Mouse (Mus musculus): ENCODE data around the gene Stk36. TPM values are rescaled to one million over a fixed set of nuclear protein-coding genes. Genes with fewer than 3 reads are reported as not detected.

Stk36 gene
- polyA plus RNA-seq, 1 experiment from 2014 or later = 22.8 TPM

GRCm38 (mm10) chr1:74624183-74624582, 22.9 kb downstream of the Stk36 start:
- no peaks in the 10 kb centered on the region for H3K9me3 ChIP-seq
- H3K27me3 ChIP-seq (replicated peaks) = no peaks in the 10 kb centered on the region
- H3K4me2 ChIP-seq (replicated peaks) = no peak overlapping the region
- no peak overlapping the region for H3K9ac ChIP-seq
- no peak overlapping the region for H3K4me3 ChIP-seq
- H3K4me1 ChIP-seq = no peaks in the 10 kb centered on the region
- peaks cover 61% of the 10 kb centered on the region for H3K36me3 ChIP-seq
- WGBS = 88% methylated on average over 1 of the region's 1 CpGs
- no peak for ATAC-seq (ENCODE audit: low FRiP score, low read depth)
- H3K27ac ChIP-seq = no peak overlapping the region

GRCm38 (mm10) chr1:74626076-74626475, 24.8 kb downstream of the Stk36 start:
- no peak overlapping the region for H3K4me3 ChIP-seq
- ATAC-seq (ENCODE audit: low FRiP score, low read depth) = no peak
- no peak overlapping the region for H3K27ac ChIP-seq
- H3K4me1 ChIP-seq = no peaks in the 10 kb centered on the region
- no peaks in the 10 kb centered on the region for H3K27me3 ChIP-seq (replicated peaks)
- no peaks in the 10 kb centered on the region for H3K9me3 ChIP-seq
- H3K9ac ChIP-seq = no peak overlapping the region
- H3K4me2 ChIP-seq (replicated peaks) = no peak overlapping the region
- 89% methylated on average over 4 of the region's 4 CpGs for WGBS
- peaks cover 65% of the 10 kb centered on the region for H3K36me3 ChIP-seq

GRCm38 (mm10) chr1:74628001-74628400, 26.8 kb downstream of the Stk36 start:
- no peaks in the 10 kb centered on the region for H3K27me3 ChIP-seq (replicated peaks)
- no peak for ATAC-seq (ENCODE audit: low FRiP score, low read depth)
- WGBS = 41% methylated on average over 7 of the region's 7 CpGs
- H3K36me3 ChIP-seq = peaks cover 58% of the 10 kb centered on the region
- H3K4me1 ChIP-seq = no peaks in the 10 kb centered on the region
- no peak overlapping the region for H3K27ac ChIP-seq
- H3K9me3 ChIP-seq = no peaks in the 10 kb centered on the region
- H3K4me3 ChIP-seq = no peak overlapping the region
- no peak overlapping the region for H3K4me2 ChIP-seq (replicated peaks)
- H3K9ac ChIP-seq = no peak overlapping the region

GRCm38 (mm10) chr1:74632734-74633133, 31.5 kb downstream of the Stk36 start:
- Histone ChIP-seq H3K27me3 (replicated peaks) (no peaks in the 10 kb centered on the region), H3K27ac (no peak overlapping the region), H3K9ac (no peak overlapping the region), H3K4me2 (replicated peaks) (no peak overlapping the region), H3K9me3 (no peaks in the 10 kb centered on the region), H3K36me3 (peaks cover 42% of the 10 kb centered on the region), H3K4me3 (no peak overlapping the region), H3K4me1 (no peaks in the 10 kb centered on the region)
- WGBS = 80% methylated on average over 4 of the region's 4 CpGs
- ATAC-seq (ENCODE audit: low FRiP score, low read depth) = no peak

- ATAC-seq (ENCODE audit: low FRiP score, low read depth) = no peak
- Histone ChIP-seq H3K36me3 (no peaks in the 10 kb centered on the region), H3K27ac (no peak overlapping the region), H3K4me2 (replicated peaks) (no peak overlapping the region), H3K9me3 (no peaks in the 10 kb centered on the region), H3K4me3 (no peak overlapping the region), H3K9ac (no peak overlapping the region), H3K27me3 (replicated peaks) (no peaks in the 10 kb centered on the region), H3K4me1 (no peaks in the 10 kb centered on the region)
- WGBS = 80% methylated on average over 2 of the region's 2 CpGs
Measured at GRCm38 (mm10) chr1:74643524-74643923, 42.3 kb downstream of the Stk36 start.

GRCm38 (mm10) chr1:74643926-74644325, 42.7 kb downstream of the Stk36 start:
- no peaks in the 10 kb centered on the region for H3K27me3 ChIP-seq (replicated peaks)
- no peak overlapping the region for H3K4me2 ChIP-seq (replicated peaks)
- no peaks in the 10 kb centered on the region for H3K9me3 ChIP-seq
- no peak for ATAC-seq (ENCODE audit: low FRiP score, low read depth)
- H3K9ac ChIP-seq = no peak overlapping the region
- no peaks in the 10 kb centered on the region for H3K4me1 ChIP-seq
- no peak overlapping the region for H3K4me3 ChIP-seq
- no peak overlapping the region for H3K27ac ChIP-seq
- H3K36me3 ChIP-seq = no peaks in the 10 kb centered on the region

GRCm38 (mm10) chr1:74661448-74662195, 60.4 kb downstream of the Stk36 start, which contains the start of gene Ttll4:
Gene Ttll4 (plus strand): TSS chr1:74661745.
- peak within 1 kb of the TSS; percentile 72 for H3K4me3 ChIP-seq

GRCm38 (mm10) chr1:74662253-74662865, 61.1 kb downstream of the Stk36 start:
- Histone ChIP-seq H3K9ac (peak overlapping the region; percentile 67), H3K4me3 (peak overlapping the region; percentile 72), H3K4me2 (replicated peaks) (peak overlapping the region; percentile 61), H3K27ac (no peak overlapping the region), H3K9me3 (no peaks in the 10 kb centered on the region), H3K27me3 (replicated peaks) (no peaks in the 10 kb centered on the region), H3K36me3 (no peaks in the 10 kb centered on the region), H3K4me1 (peaks cover 6% of the 10 kb centered on the region)
- 4% methylated on average over 13 of the region's 13 CpGs for whole genome bisulfite sequencing
- no peak for ATAC-seq (ENCODE audit: low FRiP score, low read depth)

More at GRCm38 (mm10) chr1:74661448-74662195, 60.4 kb downstream of the Stk36 start, which contains the start of gene Ttll4:
- ATAC-seq (ENCODE audit: low FRiP score, low read depth) = peak; percentile 98
- H3K27me3 ChIP-seq (replicated peaks) = no peaks in the 10 kb centered on the region
- H3K4me1 ChIP-seq = peaks cover 6% of the 10 kb centered on the region
- peak within 1 kb of the TSS; percentile 67 for H3K9ac ChIP-seq
- 0 out of 2 replicates have a peak within 1 kb of the TSS, but pooled peaks have one; percentile 21 for H3K27ac ChIP-seq
- WGBS = under 1% methylated on average over 66 of the region's 66 CpGs
- H3K4me2 ChIP-seq (replicated peaks) = peak within 1 kb of the TSS; percentile 61
- H3K9me3 ChIP-seq = no peaks in the 10 kb centered on the region
- H3K36me3 ChIP-seq = no peaks in the 10 kb centered on the region

GRCm38 (mm10) chr1:74665153-74665552, 63.9 kb downstream of the Stk36 start:
- Histone ChIP-seq H3K4me2 (replicated peaks) (no peak overlapping the region), H3K27ac (no peak overlapping the region), H3K9ac (no peak overlapping the region), H3K36me3 (no peaks in the 10 kb centered on the region), H3K9me3 (no peaks in the 10 kb centered on the region), H3K4me3 (no peak overlapping the region), H3K27me3 (replicated peaks) (no peaks in the 10 kb centered on the region), H3K4me1 (peaks cover 6% of the 10 kb centered on the region)
- WGBS = 86% methylated on average over 6 of the region's 6 CpGs
- ATAC-seq (ENCODE audit: low FRiP score, low read depth) = no peak

- Histone ChIP-seq H3K27ac (no peak overlapping the region), H3K36me3 (peaks cover 10% of the 10 kb centered on the region; the same call in 1 of the 2 replicates), H3K4me2 (replicated peaks) (no peak overlapping the region), H3K4me1 (no peaks in the 10 kb centered on the region), H3K4me3 (no peak overlapping the region), H3K9me3 (no peaks in the 10 kb centered on the region), H3K27me3 (replicated peaks) (no peaks in the 10 kb centered on the region), H3K9ac (no peak overlapping the region)
- ATAC-seq (ENCODE audit: low FRiP score, low read depth) = no peak
- 90% methylated on average over 3 of the region's 3 CpGs for WGBS
Measured at GRCm38 (mm10) chr1:74668371-74668770, 67.1 kb downstream of the Stk36 start.

GRCm38 (mm10) chr1:74672731-74673130, 71.5 kb downstream of the Stk36 start:
- H3K27ac ChIP-seq = no peak overlapping the region
- H3K4me1 ChIP-seq = no peaks in the 10 kb centered on the region
- no peak overlapping the region for H3K4me2 ChIP-seq (replicated peaks)
- H3K9me3 ChIP-seq = no peaks in the 10 kb centered on the region
- no peak for ATAC-seq (ENCODE audit: low FRiP score, low read depth)
- H3K9ac ChIP-seq = no peak overlapping the region
- no peaks in the 10 kb centered on the region for H3K27me3 ChIP-seq (replicated peaks)
- H3K36me3 ChIP-seq = peaks cover 10% of the 10 kb centered on the region; the same call in 1 of the 2 replicates
- H3K4me3 ChIP-seq = no peak overlapping the region
- WGBS = 85% methylated on average over 7 of the region's 7 CpGs

GRCm38 (mm10) chr1:74676863-74677262, 75.6 kb downstream of the Stk36 start:
- Histone ChIP-seq H3K4me3 (no peak overlapping the region), H3K9ac (no peak overlapping the region), H3K27ac (no peak overlapping the region), H3K4me1 (no peaks in the 10 kb centered on the region), H3K9me3 (no peaks in the 10 kb centered on the region), H3K27me3 (replicated peaks) (no peaks in the 10 kb centered on the region), H3K36me3 (peaks cover 41% of the 10 kb centered on the region), H3K4me2 (replicated peaks) (no peak overlapping the region)
- 80% methylated on average over 3 of the region's 3 CpGs for WGBS
- no peak for ATAC-seq (ENCODE audit: low FRiP score, low read depth)

All from neural tube, embryonic 12.5 days (tissue).